Mouse (Mus musculus): Measurements from ENCODE around the gene Usf1.

- TF ChIP-seq POLR2A (IDR thresholded peaks at IDR 0.05; ENCODE audit: extremely low read depth, insufficient read depth, low read length), result no peak
- no peak for TF ChIP-seq CTCF (IDR thresholded peaks at IDR 0.05; ENCODE audit: extremely low read depth, insufficient read depth, low read length)
Observed at GRCm38 (mm10) chr1:171442413-171442760, 31.3 kb downstream of the Usf1 start.
